Mouse (Mus musculus): ENCODE measurements around the gene Wdr6. TPM values are rescaled to one million over a fixed set of nuclear protein-coding genes. Genes with fewer than 3 reads are reported as not detected.
"Not testable (repeated sequence)": the region's sequence is repeated elsewhere in the genome, so short reads cannot be mapped to it uniquely, and the experiment has no call there.

Gene Wdr6
- polyA plus RNA-seq, 2 experiments: 91.5 to 123 TPM

GRCm38 (mm10) chr9:108608889-108609288 is 30.4 kb upstream of the Wdr6 start:
- WGBS: 90% methylated on average over 4 of the region's 4 CpGs
- no peaks in the 10 kb centered on the region for H3K9me3 ChIP-seq (ENCODE audit: control insufficient read depth, low read length)
- no peak overlapping the region for H3K9ac ChIP-seq (ENCODE audit: low read depth, low read length, severe bottlenecking)
- no peak overlapping the region for H3K4me3 ChIP-seq (replicated peaks; ENCODE audit: low read length)
- DNase-seq (ENCODE audit: low spot score) (no peak), ATAC-seq (ENCODE audit: low FRiP score, low read depth) (no peak)
- no peaks in the 10 kb centered on the region for H3K4me1 ChIP-seq (ENCODE audit: control insufficient read depth, insufficient read depth, low read length)
- TF ChIP-seq POLR2A (IDR thresholded peaks at IDR 0.05; ENCODE audit: borderline replicate concordance, extremely low read depth, insufficient read depth, insufficient read length): no peak
- H3K36me3 ChIP-seq (ENCODE audit: control insufficient read depth, insufficient read depth, low read length): peaks cover 96% of the 10 kb centered on the region
- H3K4me2 ChIP-seq (replicated peaks; ENCODE audit: low read depth, low read length, severe bottlenecking): no peak overlapping the region
- H3K27me3 ChIP-seq (ENCODE audit: control insufficient read depth, insufficient read depth, low read length): no peaks in the 10 kb centered on the region
- H3K27ac ChIP-seq (replicated peaks; ENCODE audit: low read depth, low read length): no peak overlapping the region

GRCm38 (mm10) chr9:108607929-108608328 is 29.4 kb upstream of the Wdr6 start:
- H3K4me1 ChIP-seq (ENCODE audit: control insufficient read depth, insufficient read depth, low read length); H3K9ac ChIP-seq (ENCODE audit: low read depth, low read length, severe bottlenecking); H3K27ac ChIP-seq (replicated peaks; ENCODE audit: low read depth, low read length); H3K4me3 ChIP-seq (replicated peaks; ENCODE audit: low read length); H3K4me2 ChIP-seq (replicated peaks; ENCODE audit: low read depth, low read length, severe bottlenecking); ATAC-seq (ENCODE audit: low FRiP score, low read depth); DNase-seq (ENCODE audit: low spot score); H3K27me3 ChIP-seq (ENCODE audit: control insufficient read depth, insufficient read depth, low read length); H3K9me3 ChIP-seq (ENCODE audit: control insufficient read depth, low read length): not testable (repeated sequence)
- H3K36me3 ChIP-seq (ENCODE audit: control insufficient read depth, insufficient read depth, low read length): peaks cover 97% of the 10 kb centered on the region
- 88% methylated on average over 5 of the region's 5 CpGs for WGBS

- Histone ChIP-seq H3K36me3 (ENCODE audit: control insufficient read depth, insufficient read depth, low read length) (peaks cover 43% of the 10 kb centered on the region), H3K9ac (ENCODE audit: low read depth, low read length, severe bottlenecking) (no peak overlapping the region), H3K9me3 (ENCODE audit: control insufficient read depth, low read length) (no peaks in the 10 kb centered on the region), H3K4me1 (ENCODE audit: control insufficient read depth, insufficient read depth, low read length) (peaks cover 4% of the 10 kb centered on the region; the same call in 1 of the 2 replicates), H3K27ac (replicated peaks; ENCODE audit: low read depth, low read length) (no peak overlapping the region), H3K4me3 (replicated peaks; ENCODE audit: low read length) (no peak overlapping the region), H3K4me2 (replicated peaks; ENCODE audit: low read depth, low read length, severe bottlenecking) (no peak overlapping the region), H3K27me3 (ENCODE audit: control insufficient read depth, insufficient read depth, low read length) (no peaks in the 10 kb centered on the region)
- no peak for DNase-seq (ENCODE audit: low spot score)
- TF ChIP-seq POLR2A (IDR thresholded peaks at IDR 0.05; ENCODE audit: borderline replicate concordance, extremely low read depth, insufficient read depth, insufficient read length): no peak
- no peak for ATAC-seq (ENCODE audit: low FRiP score, low read depth)
- 86% methylated on average over 4 of the region's 4 CpGs for WGBS
Measured at GRCm38 (mm10) chr9:108601986-108602385, 23.4 kb upstream of the Wdr6 start.

DNA sequence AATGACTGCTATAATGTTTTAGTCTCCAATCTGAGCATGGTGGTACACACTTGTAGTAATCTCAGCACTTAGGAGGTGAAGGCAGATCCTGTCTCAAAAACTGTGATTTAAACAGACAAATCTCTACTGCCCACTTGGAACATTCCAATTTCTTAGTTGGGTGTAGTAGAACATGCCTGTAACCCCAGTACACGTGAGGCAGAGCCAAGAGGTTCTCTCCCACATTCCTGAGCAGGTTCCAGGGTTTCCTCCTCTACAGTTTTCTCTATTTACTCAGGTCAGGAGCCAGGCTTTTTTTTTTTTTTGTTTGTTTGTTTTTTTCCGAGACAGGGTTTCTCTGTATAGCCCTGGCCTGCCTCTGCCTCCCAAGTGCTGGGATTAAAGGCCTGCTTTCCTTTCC is 21.5 kb upstream of the Wdr6 start:
- 66% methylated on average over 2 of the region's 2 CpGs for WGBS
- H3K4me3 ChIP-seq (replicated peaks; ENCODE audit: low read length): no peak overlapping the region
- no peak for TF ChIP-seq POLR2A (IDR thresholded peaks at IDR 0.05; ENCODE audit: borderline replicate concordance, extremely low read depth, insufficient read depth, insufficient read length)

GRCm38 (mm10) chr9:108599021-108599566 is 20.6 kb upstream of the Wdr6 start:
- no peaks in the 10 kb centered on the region for H3K27me3 ChIP-seq (ENCODE audit: control insufficient read depth, insufficient read depth, low read length)
- H3K4me3 ChIP-seq (replicated peaks; ENCODE audit: low read length): no peak overlapping the region
- peaks cover 6% of the 10 kb centered on the region; the same call in 1 of the 2 replicates for H3K4me1 ChIP-seq (ENCODE audit: control insufficient read depth, insufficient read depth, low read length)
- no peak overlapping the region for H3K9ac ChIP-seq (ENCODE audit: low read depth, low read length, severe bottlenecking)
- H3K27ac ChIP-seq (replicated peaks; ENCODE audit: low read depth, low read length): no peak overlapping the region
- no peak overlapping the region for H3K4me2 ChIP-seq (replicated peaks; ENCODE audit: low read depth, low read length, severe bottlenecking)
- 75% methylated on average over 4 of the region's 4 CpGs for WGBS
- DNase-seq (ENCODE audit: low spot score) (peak; percentile 69), ATAC-seq (ENCODE audit: low FRiP score, low read depth) (no peak)
- no peak for TF ChIP-seq POLR2A (IDR thresholded peaks at IDR 0.05; ENCODE audit: borderline replicate concordance, extremely low read depth, insufficient read depth, insufficient read length)
- H3K36me3 ChIP-seq (ENCODE audit: control insufficient read depth, insufficient read depth, low read length): peaks cover 17% of the 10 kb centered on the region
- H3K9me3 ChIP-seq (ENCODE audit: control insufficient read depth, low read length): no peaks in the 10 kb centered on the region

More for the DNA sequence above, 21.5 kb upstream of the Wdr6 start:
- no peak for ATAC-seq (ENCODE audit: low FRiP score, low read depth)
- Histone ChIP-seq H3K4me1 (ENCODE audit: control insufficient read depth, insufficient read depth, low read length) (peaks cover 6% of the 10 kb centered on the region; the same call in 1 of the 2 replicates), H3K27ac (replicated peaks; ENCODE audit: low read depth, low read length) (no peak overlapping the region), H3K9me3 (ENCODE audit: control insufficient read depth, low read length) (no peaks in the 10 kb centered on the region), H3K36me3 (ENCODE audit: control insufficient read depth, insufficient read depth, low read length) (peaks cover 26% of the 10 kb centered on the region), H3K9ac (ENCODE audit: low read depth, low read length, severe bottlenecking) (no peak overlapping the region), H3K4me2 (replicated peaks; ENCODE audit: low read depth, low read length, severe bottlenecking) (no peak overlapping the region), H3K27me3 (ENCODE audit: control insufficient read depth, insufficient read depth, low read length) (no peaks in the 10 kb centered on the region)
- DNase-seq (ENCODE audit: low spot score): no peak
